Mouse (Mus musculus) small intestine, adult 2 months (tissue): ENCODE data around the gene Ndufv3. TPM values are rescaled to one million over a fixed set of nuclear protein-coding genes. Genes with fewer than 3 reads are reported as not detected.

Experiments
- H3K27ac ChIP-seq: fragments of 200-500 bp; 2 replicates; pipeline ENCODE4 v1.5.1; 2012; ENCODE audit warnings: low read depth, low read length, control low read depth, inconsistent platforms; ENCODE audit not compliant: insufficient read depth
- H3K27me3 ChIP-seq: fragments of 200-500 bp; 2 replicates; pipeline ENCODE4 v1.6.1; 2012; ENCODE audit warnings: mild to moderate bottlenecking, moderate library complexity, low read length, inconsistent platforms; ENCODE audit not compliant: control insufficient read depth, insufficient read depth
- H3K36me3 ChIP-seq: fragments of 200-500 bp; 2 replicates; pipeline ENCODE4 v1.6.1; 2012; ENCODE audit warnings: mild to moderate bottlenecking, low read length, control low read depth, inconsistent platforms; ENCODE audit not compliant: control insufficient read depth, insufficient read depth
- H3K4me1 ChIP-seq: fragments of 200-500 bp; 2 replicates; pipeline ENCODE4 v1.6.1; 2012; ENCODE audit warnings: low read length, inconsistent platforms, mixed read lengths; ENCODE audit not compliant: control insufficient read depth, insufficient read depth, insufficient read length
- H3K4me3 ChIP-seq: fragments of 200-500 bp; 2 replicates; pipeline ENCODE4 v1.5.1; 2012; ENCODE audit warnings: low read depth, mild to moderate bottlenecking, control low read depth, inconsistent platforms, low read length, moderate library complexity
- CTCF ChIP-seq: fragments of 200-500 bp; IDR thresholded peaks from 2 replicates; pipeline ENCODE4 v1.5.1; 2012; ENCODE audit warnings: low read depth, mild to moderate bottlenecking, control low read depth, inconsistent platforms, low read length, moderate library complexity, mixed read lengths; ENCODE audit not compliant: insufficient replicate concordance, insufficient read length; ENCODE audit errors: extremely low read depth
- POLR2A ChIP-seq: fragments of 200-500 bp; IDR thresholded peaks from 2 replicates; pipeline ENCODE4 v1.6.1; 2012; ENCODE audit warnings: low read depth, mild to moderate bottlenecking, control low read depth, inconsistent platforms, low read length, moderate library complexity
- WGBS: fragments of 180-500 bp; shearing (Covaris S2); methylation state at CpG from one replicate; pipeline ENCODE4 v1.1.7; 2018; 5-methylcytosine and 5-hydroxymethylcytosine counted together
- polyA plus RNA-seq: library from polyadenylated mRNA; depleted of rRNA; stranded (reverse); fragments of >200 nt; gene quantifications from 2 replicates; pipeline ENCODE4 v1.2.3, GENCODE M21; 2012

Gene Ndufv3
- polyA plus RNA-seq, 1 experiment: 168 TPM

DNA sequence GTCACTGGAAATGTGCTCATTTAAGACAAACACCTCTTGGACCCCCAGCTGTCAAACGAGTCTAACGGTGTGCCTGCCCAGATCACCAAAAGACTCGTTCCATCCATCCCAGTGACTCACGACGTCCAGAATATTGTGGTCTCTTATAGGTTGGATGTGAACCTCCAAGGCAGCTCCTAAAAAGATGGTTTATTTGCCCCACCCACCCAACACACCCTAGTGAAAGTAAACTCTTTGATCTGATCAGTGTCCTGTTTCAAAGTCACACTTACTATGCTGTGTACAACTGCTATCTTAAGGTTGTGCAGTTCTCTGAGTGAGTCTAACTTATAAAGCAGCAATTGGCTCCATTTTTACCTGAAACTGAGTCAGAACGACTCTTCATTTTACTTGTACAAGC lies 7.3 kb upstream of the Ndufv3 start:
- 9% methylated on average over 6 of the region's 6 CpGs for WGBS
- no peak overlapping the region for H3K27ac ChIP-seq
- H3K4me3 ChIP-seq: peak overlapping the region; percentile 87
- H3K36me3 ChIP-seq: peaks cover 8% of the 10 kb centered on the region
- no peak for TF ChIP-seq POLR2A
- TF ChIP-seq CTCF: no peak
- H3K4me1 ChIP-seq: peaks cover 4% of the 10 kb centered on the region; the same call in 1 of the 2 replicates
- H3K27me3 ChIP-seq: no peaks in the 10 kb centered on the region

DNA sequence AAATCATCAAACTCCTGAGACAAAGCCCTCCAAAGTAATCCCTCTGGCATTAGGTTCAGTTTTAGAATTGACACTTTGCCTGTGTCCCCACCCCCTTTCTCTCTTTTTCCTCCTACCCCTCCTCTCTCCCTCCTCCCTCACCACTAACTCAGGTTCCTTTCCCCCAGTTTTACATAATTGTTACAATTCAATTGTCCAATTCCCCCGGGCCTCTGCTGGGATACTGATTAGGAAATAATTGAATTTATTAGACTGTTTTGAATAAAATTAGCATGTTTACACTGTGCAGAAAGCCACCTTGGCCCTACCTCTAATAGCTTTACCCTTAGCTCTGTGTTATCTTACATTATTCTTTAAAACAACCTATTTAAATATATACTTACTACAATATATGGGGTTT lies 5.2 kb upstream of the Ndufv3 start:
- no peak for TF ChIP-seq CTCF
- TF ChIP-seq POLR2A: no peak
- no peak overlapping the region for H3K27ac ChIP-seq
- H3K36me3 ChIP-seq: no peaks in the 10 kb centered on the region
- 60% methylated on average over 1 of the region's 1 CpGs for WGBS
- no peaks in the 10 kb centered on the region for H3K27me3 ChIP-seq
- no peak overlapping the region for H3K4me3 ChIP-seq
- H3K4me1 ChIP-seq: peaks cover 4% of the 10 kb centered on the region; the same call in 1 of the 2 replicates

DNA sequence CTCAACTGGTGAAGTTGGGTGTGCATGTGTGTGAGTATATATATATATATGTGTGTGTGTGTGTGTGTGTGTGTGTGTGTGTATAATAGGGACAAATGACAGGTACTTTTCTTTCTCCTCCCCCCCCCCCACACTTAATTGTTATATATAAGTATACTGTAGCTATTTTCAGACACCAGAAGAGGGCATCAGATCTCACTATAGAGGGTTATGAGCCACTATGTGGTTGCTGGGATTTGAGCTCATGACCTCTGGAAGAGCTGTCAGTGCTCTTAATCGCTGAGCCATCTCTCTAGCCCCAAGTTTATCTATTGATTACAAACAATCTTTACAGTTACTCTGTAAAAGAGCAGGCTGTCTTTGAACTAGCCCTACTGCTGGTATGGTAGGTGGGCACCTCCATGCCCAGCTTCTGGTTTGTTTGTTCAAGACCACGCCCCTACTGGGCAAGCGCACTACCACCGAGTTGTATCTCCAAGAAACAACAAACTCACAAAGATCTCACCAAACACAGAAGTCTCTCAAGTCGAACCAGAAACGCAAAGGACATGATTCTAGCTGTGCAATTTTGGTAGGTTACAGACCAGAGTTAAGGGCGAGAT lies 470 bp upstream of the Ndufv3 start:
- peak overlapping the region; percentile 98 for H3K4me3 ChIP-seq
- H3K27me3 ChIP-seq: no peaks in the 10 kb centered on the region
- peaks cover 4% of the 10 kb centered on the region for H3K4me1 ChIP-seq
- TF ChIP-seq CTCF (no peak), POLR2A (no peak)
- H3K36me3 ChIP-seq: peaks cover 12% of the 10 kb centered on the region
- peak overlapping the region; percentile 86 for H3K27ac ChIP-seq
- WGBS: 2% methylated on average over 7 of the region's 7 CpGs

DNA sequence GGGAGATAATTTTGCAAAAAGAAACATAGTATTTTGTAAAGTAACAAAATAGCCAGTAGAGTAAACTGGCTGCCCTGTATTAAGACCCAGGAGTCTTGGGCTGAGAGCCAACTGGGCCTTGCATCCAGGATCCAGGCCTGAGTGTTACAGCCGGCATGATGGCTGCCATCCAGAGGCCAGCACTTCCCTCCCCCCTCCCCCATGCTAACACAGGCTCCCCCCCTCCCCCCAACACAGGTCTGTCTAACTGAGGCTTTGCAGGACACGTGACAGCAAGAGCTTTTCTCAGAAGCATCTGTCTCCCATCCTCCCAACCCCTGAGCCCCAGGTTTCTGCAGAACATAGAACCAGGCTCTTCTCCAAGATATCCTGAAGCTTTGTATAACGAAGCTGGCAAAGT lies 980 bp downstream of the Ndufv3 start:
- Histone ChIP-seq H3K36me3 (peaks cover 17% of the 10 kb centered on the region), H3K4me3 (peak overlapping the region; percentile 27; the same call in 1 of the 2 replicates), H3K4me1 (peaks cover 4% of the 10 kb centered on the region), H3K27me3 (no peaks in the 10 kb centered on the region), H3K27ac (no peak overlapping the region)
- 27% methylated on average over 3 of the region's 3 CpGs for WGBS
- TF ChIP-seq CTCF: no peak
- TF ChIP-seq POLR2A: no peak

DNA sequence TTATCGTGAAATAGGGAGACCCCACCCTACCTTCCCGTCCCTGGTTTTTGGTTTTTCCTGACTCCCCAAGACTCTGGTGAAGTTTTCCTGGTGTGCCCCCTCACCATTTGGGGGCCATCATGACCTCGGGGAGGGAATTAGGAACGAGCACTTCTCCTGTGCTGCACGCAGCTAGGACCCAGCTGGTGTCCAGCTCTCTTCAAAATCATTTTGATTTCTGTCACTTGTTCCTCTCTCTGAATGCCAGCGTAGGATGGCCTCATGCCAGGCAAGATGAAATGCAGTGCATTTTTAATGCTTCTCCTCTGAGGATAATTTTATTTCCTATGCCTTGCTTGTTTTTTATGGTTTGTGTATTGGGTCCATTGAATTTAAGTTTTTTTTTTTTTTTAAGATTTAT lies 2.0 kb downstream of the Ndufv3 start:
- H3K4me1 ChIP-seq: no peaks in the 10 kb centered on the region; the same call in 1 of the 2 replicates
- H3K27ac ChIP-seq: no peak overlapping the region
- H3K27me3 ChIP-seq: no peaks in the 10 kb centered on the region
- H3K4me3 ChIP-seq: no peak overlapping the region
- H3K36me3 ChIP-seq: peaks cover 23% of the 10 kb centered on the region
- 89% methylated on average over 6 of the region's 6 CpGs for WGBS
- TF ChIP-seq POLR2A (no peak), CTCF (no peak)

DNA sequence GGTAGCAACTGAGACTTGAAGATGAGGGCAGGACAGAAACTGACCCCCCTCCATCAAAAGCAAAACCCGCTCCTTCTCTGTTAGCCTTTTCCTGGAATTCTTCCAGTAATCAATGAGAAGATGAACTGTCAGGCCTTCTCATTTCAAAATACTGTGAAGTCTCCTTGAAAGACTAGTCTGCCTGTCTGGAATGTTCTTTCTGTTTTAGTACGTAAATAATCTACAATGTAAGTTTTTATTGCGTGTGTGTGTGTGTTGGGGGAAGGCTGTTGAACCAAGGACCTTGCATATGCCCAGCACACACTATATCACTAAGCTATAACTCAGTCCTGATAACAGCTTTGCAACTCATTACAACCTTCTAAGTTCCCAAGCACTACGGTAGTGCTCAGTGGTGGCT lies 5.2 kb downstream of the Ndufv3 start:
- Histone ChIP-seq H3K4me1 (no peaks in the 10 kb centered on the region; the same call in 1 of the 2 replicates), H3K27me3 (no peaks in the 10 kb centered on the region), H3K27ac (no peak overlapping the region), H3K4me3 (no peak overlapping the region), H3K36me3 (peaks cover 36% of the 10 kb centered on the region)
- 86% methylated on average over 4 of the region's 4 CpGs for WGBS
- no peak for TF ChIP-seq POLR2A
- no peak for TF ChIP-seq CTCF

DNA sequence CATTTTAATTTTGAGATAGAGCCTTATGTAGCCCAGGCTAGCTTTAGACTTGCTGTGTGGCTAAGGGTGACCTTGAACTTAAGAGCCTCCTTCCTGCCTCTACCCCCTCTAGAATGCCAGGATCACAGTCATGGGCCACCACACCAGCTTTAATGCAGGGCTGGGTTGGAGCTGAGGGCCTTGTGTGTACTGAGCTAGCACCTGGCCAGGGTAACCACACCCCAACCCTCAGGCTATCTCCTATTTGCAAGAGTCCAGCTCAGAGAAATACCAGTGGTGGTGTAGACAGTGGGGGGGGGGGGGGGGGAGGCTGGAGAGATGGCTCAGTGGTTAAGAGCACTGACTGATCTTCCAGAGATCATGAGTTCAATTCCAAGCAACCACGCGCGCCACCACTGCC lies 5.9 kb downstream of the Ndufv3 start:
- TF ChIP-seq POLR2A: no peak
- TF ChIP-seq CTCF: no peak
- peaks cover 38% of the 10 kb centered on the region for H3K36me3 ChIP-seq
- H3K4me1 ChIP-seq: no peaks in the 10 kb centered on the region; the same call in 1 of the 2 replicates
- no peaks in the 10 kb centered on the region for H3K27me3 ChIP-seq
- 95% methylated on average over 3 of the region's 3 CpGs for WGBS
- no peak overlapping the region for H3K27ac ChIP-seq
- H3K4me3 ChIP-seq: no peak overlapping the region
